Mouse (Mus musculus) midbrain, embryonic 12.5 days (tissue): Measurements from ENCODE around the gene Pipox. TPM values are rescaled to one million over a fixed set of nuclear protein-coding genes. Genes with fewer than 3 reads are reported as not detected.

Experiments used
- ATAC-seq: fragments of 200-750 bp; cut with Nextera tagmentation; 2 replicates; pipeline ENCODE4 v1.8.0; 2017; ENCODE audit warnings: low read depth, moderate TSS enrichment, moderate library complexity; ENCODE audit not compliant: low FRiP score
- H3K27ac ChIP-seq: fragments of 300-500 bp; sonication (generic); replicated peaks from 2 replicates; pipeline ENCODE4 v1.5.1; 2016; ENCODE audit warnings: mild to moderate bottlenecking
- H3K27me3 ChIP-seq: fragments of 300-500 bp; sonication (generic); 2 replicates; pipeline ENCODE4 v1.6.1; 2016; ENCODE audit warnings: mild to moderate bottlenecking
- H3K36me3 ChIP-seq: fragments of 300-500 bp; sonication (generic); 2 replicates; pipeline ENCODE4 v1.6.1; 2016
- H3K4me1 ChIP-seq: fragments of 300-500 bp; sonication (generic); 2 replicates; pipeline ENCODE4 v1.6.1; 2016
- H3K4me2 ChIP-seq: fragments of 300-500 bp; sonication (generic); replicated peaks from 2 replicates; pipeline ENCODE4 v1.6.1; 2016; ENCODE audit warnings: mild to moderate bottlenecking, moderate library complexity
- H3K4me3 ChIP-seq: fragments of 300-500 bp; sonication (generic); 2 replicates; pipeline ENCODE4 v1.5.1; 2016; ENCODE audit warnings: mild to moderate bottlenecking
- H3K9ac ChIP-seq: fragments of 300-500 bp; sonication (generic); replicated peaks from 2 replicates; pipeline ENCODE4 v1.6.1; 2016; ENCODE audit warnings: mild to moderate bottlenecking, moderate library complexity
- H3K9me3 ChIP-seq: fragments of 300-500 bp; sonication (generic); 2 replicates; pipeline ENCODE4 v1.6.1; 2016; ENCODE audit warnings: mild to moderate bottlenecking
- WGBS: fragments of 180-500 bp; shearing (Covaris S2); methylation state at CpG from one replicate; pipeline ENCODE4 v1.1.7; 2016; 5-methylcytosine and 5-hydroxymethylcytosine counted together
- polyA plus RNA-seq: library from polyadenylated mRNA; unstranded; fragments of >200 nt; fragmentation: Nextera tagmentation; extraction: Ambion mirVana; gene quantifications from 2 replicates; pipeline ENCODE4 v1.2.1, GENCODE M21; 2016

The Pipox gene
- polyA plus RNA-seq, 1 experiment from 2014 or later, result 12.0 TPM

- no peak overlapping the region for H3K9ac ChIP-seq
- 75% methylated on average over 4 of the region's 4 CpGs for WGBS
- no peak overlapping the region for H3K27ac ChIP-seq
- ATAC-seq, result no peak
- H3K9me3 ChIP-seq, result no peaks in the 10 kb centered on the region
- no peak overlapping the region for H3K4me3 ChIP-seq
- peaks cover 5% of the 10 kb centered on the region for H3K27me3 ChIP-seq
- peaks cover 9% of the 10 kb centered on the region; the same call in 1 of the 2 replicates for H3K4me1 ChIP-seq
- peaks cover 94% of the 10 kb centered on the region for H3K36me3 ChIP-seq
- no peak overlapping the region for H3K4me2 ChIP-seq
These were observed 57.1 kb downstream of the Pipox start for GRCm38 (mm10) chr11:77836751-77837150.

GRCm38 (mm10) chr11:77836290-77836689 lies 57.6 kb downstream of the Pipox start:
- Histone ChIP-seq H3K4me3 (no peak overlapping the region), H3K9me3 (no peaks in the 10 kb centered on the region), H3K4me1 (peaks cover 9% of the 10 kb centered on the region; the same call in 1 of the 2 replicates), H3K4me2 (no peak overlapping the region), H3K36me3 (peaks cover 90% of the 10 kb centered on the region), H3K27me3 (peaks cover 5% of the 10 kb centered on the region; the same call in 1 of the 2 replicates), H3K27ac (no peak overlapping the region), H3K9ac (no peak overlapping the region)
- ATAC-seq, result no peak
- WGBS, result 69% methylated on average over 5 of the region's 5 CpGs

GRCm38 (mm10) chr11:77835109-77835508 lies 58.8 kb downstream of the Pipox start:
- H3K4me1 ChIP-seq, result peaks cover 20% of the 10 kb centered on the region
- H3K4me2 ChIP-seq, result no peak overlapping the region
- no peak for ATAC-seq
- no peak overlapping the region for H3K27ac ChIP-seq
- no peak overlapping the region for H3K9ac ChIP-seq
- H3K36me3 ChIP-seq, result peaks cover 87% of the 10 kb centered on the region
- peaks cover 5% of the 10 kb centered on the region; the same call in 1 of the 2 replicates for H3K27me3 ChIP-seq
- no peak overlapping the region for H3K4me3 ChIP-seq
- 84% methylated on average over 3 of the region's 3 CpGs for WGBS
- H3K9me3 ChIP-seq, result no peaks in the 10 kb centered on the region

- peaks cover 88% of the 10 kb centered on the region for H3K36me3 ChIP-seq
- 88% methylated on average over 4 of the region's 4 CpGs for WGBS
- H3K27me3 ChIP-seq, result peaks cover 5% of the 10 kb centered on the region
- no peak overlapping the region for H3K27ac ChIP-seq
- no peak overlapping the region for H3K4me3 ChIP-seq
- no peak overlapping the region for H3K4me2 ChIP-seq
- no peaks in the 10 kb centered on the region for H3K9me3 ChIP-seq
- H3K4me1 ChIP-seq, result peaks cover 28% of the 10 kb centered on the region
- 0 out of 2 replicates have a peak overlapping the region, but pooled peaks have one; percentile 20 for H3K9ac ChIP-seq
- ATAC-seq, result no peak
These were observed 61.4 kb downstream of the Pipox start for GRCm38 (mm10) chr11:77832541-77832940.

GRCm38 (mm10) chr11:77830875-77831274 lies 63.0 kb downstream of the Pipox start:
- Histone ChIP-seq H3K4me2 (no peak overlapping the region), H3K9ac (no peak overlapping the region), H3K36me3 (peaks cover 72% of the 10 kb centered on the region), H3K27ac (peak overlapping the region; percentile 35; the same call in 1 of the 2 replicates), H3K4me3 (no peak overlapping the region), H3K27me3 (peaks cover 16% of the 10 kb centered on the region), H3K9me3 (no peaks in the 10 kb centered on the region), H3K4me1 (peaks cover 37% of the 10 kb centered on the region)
- ATAC-seq, result no peak
- 54% methylated on average over 7 of the region's 7 CpGs for WGBS

Other genes starting within 250 kb of the Pipox start
- 4.3 and 5.0 TPM in 2 replicates for gene Nufip2, start 207.9 kb downstream of the Pipox start, polyA plus RNA-seq
- 1.4 and 2.6 TPM in 2 replicates for gene Cryba1, start 168.8 kb downstream of the Pipox start, polyA plus RNA-seq
- gene Myo18a, start 130.8 kb downstream of the Pipox start, polyA plus RNA-seq, result 61.0 and 61.7 TPM in 2 replicates
- 2.2 and 2.8 TPM in 2 replicates for gene Gm10277, start 106.3 kb downstream of the Pipox start, polyA plus RNA-seq
- 39.5 and 40.3 TPM in 2 replicates for gene Sez6, start 36.7 kb upstream of the Pipox start, polyA plus RNA-seq
- gene Phf12, start 88.7 kb upstream of the Pipox start, polyA plus RNA-seq, result 30.8 and 31.0 TPM in 2 replicates
- 21.9 and 23.1 TPM in 2 replicates for gene Dhrs13, start 138.2 kb upstream of the Pipox start, polyA plus RNA-seq
- 64.8 and 67.0 TPM in 2 replicates for gene Flot2, start 143.8 kb upstream of the Pipox start, polyA plus RNA-seq
- gene Eral1, start 186.3 kb upstream of the Pipox start, polyA plus RNA-seq, result 33.4 and 33.6 TPM in 2 replicates
- 24.9 and 27.4 TPM in 2 replicates for gene Fam222b, start 200.6 kb upstream of the Pipox start, polyA plus RNA-seq